Mouse (Mus musculus): ENCODE measurements around the gene Etv3.
"Not testable (repeated sequence)": the region's sequence is repeated elsewhere in the genome, so short reads cannot be mapped to it uniquely, and the experiment has no call there.

Etv3 gene

DNA sequence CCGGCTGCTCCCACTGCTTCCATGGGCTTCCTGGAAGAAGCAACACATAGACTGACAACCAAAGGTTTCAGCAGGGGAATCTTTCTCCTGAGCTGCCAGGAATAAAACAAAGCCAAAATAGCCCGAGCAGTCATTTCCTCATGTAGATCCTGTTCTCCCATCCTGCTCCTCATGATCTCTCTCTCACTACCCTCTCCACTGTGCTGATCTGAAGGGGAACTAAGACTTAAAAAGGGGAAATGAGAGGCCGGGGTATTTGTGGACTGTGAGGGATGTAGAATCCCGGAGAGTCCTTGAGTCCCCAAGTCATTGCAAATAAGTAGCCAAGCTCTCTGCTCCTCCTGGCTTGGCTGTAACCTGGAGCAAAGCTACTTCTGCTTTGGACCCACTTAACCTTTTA, 4.1 kb upstream of the Etv3 start:
- DNase-seq: no peak

DNA sequence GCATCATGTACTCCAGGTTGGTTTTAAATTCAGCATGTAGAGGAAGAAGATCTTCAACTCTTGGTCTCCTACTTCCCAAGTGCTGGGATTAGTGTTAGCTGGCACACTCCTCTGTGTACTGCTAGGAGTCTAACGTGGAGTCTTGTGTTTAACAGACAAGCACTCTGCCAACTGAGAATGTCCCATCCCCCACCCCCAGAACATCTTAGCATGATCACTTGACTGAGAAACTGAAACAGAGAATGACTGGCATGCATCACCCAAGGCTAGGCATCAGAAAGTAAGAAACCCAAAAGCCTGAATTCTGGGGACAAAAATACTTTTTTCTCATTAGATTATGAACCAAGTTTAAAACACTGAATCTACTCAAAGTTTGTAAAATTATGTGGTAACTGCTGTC, 3.4 kb upstream of the Etv3 start:
- no peak for DNase-seq

DNA sequence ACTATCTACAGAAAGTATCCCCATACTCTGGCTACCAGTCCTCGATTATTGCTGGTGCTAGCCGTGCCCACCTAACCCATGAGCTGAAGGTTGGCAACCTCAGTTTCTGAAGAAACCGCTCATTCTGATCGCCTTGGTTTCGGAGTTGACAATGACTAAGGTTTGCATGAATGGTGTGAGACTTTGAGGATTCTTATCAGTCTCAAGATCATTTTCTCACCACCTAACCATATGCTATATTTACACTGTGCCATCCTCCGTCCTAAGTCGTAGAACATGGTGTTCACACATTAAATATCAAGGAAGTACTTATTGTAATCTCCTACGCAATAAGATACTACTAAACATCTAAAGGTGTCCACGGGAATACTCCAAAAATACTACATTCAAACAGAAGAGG, 1.5 kb upstream of the Etv3 start:
- no peak for DNase-seq

DNA sequence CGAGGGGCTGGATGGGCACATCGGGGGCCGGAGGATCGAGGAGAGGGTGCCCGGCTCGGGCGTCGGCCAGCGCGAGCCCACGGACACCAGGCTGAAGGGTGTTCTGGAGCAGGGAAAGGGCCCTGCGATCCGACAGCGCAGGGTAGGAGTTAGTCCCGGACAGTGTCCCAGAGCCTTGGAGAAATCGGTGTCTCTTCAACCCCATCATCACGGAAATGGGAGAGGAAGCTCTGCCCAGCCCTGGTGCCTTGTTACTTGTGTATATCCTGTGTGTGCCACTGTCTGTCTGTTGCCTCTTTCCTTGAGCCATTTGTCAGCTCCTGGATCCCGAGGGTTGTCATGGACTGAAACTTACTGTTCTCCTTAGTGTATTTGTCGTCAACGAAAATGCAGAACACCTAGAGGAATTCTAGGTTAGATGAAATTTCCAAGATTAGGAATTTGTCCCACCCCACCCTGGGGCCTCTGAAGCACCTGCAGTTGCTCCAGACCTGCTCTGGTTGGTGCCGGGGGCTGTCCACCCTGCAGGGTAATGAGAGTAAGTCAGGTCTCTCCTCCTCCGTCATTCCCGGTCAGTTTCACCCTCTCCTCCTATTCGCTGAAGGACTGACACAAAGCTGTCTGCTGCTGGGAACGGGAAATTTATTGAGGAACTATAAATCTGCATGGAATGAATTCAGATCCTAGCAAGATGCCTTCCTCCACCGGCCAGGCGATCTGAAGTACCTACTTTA, 797 bp downstream of the Etv3 start:
- peak in 1 of 2 experiments; percentile 46 for DNase-seq

DNA sequence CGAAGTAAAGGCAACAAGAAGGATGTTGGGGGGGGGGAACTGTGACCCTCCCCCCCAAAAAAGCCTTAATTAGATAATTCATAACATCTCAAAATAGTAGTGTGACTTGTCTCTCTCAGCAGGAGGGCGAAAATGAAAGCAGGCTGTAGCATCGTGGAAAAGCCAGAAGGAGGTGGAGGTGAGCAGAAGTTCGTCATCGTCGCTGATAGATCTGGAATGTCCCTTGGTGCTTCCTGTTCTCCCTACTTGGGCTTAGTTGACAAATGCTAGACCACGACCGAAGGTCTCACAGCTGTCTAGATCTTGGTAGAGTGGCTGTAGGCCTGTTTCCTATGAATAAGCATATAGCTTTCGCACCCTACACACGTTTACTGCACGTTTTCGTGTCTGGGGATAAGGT, 1.9 kb downstream of the Etv3 start:
- no peak for DNase-seq

DNA sequence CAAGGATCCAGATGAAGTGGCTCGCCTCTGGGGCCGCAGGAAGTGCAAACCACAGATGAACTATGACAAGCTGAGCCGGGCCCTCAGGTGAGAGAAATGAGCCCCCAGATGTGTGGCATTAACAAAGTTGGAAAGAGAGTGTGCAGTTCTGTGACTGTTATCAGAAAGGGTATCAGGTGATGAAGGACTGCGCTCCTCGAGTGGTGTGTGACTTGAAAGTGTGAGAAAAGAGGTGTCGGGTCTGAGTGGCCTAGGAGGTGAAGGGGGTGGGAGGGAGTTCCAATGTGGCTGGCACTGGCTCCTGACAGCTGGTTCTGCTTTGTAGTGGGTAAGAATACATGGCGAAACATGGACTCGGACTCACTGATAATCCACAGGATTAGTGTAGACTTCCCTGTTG, 2.8 kb downstream of the Etv3 start:
- DNase-seq: no peak

DNA sequence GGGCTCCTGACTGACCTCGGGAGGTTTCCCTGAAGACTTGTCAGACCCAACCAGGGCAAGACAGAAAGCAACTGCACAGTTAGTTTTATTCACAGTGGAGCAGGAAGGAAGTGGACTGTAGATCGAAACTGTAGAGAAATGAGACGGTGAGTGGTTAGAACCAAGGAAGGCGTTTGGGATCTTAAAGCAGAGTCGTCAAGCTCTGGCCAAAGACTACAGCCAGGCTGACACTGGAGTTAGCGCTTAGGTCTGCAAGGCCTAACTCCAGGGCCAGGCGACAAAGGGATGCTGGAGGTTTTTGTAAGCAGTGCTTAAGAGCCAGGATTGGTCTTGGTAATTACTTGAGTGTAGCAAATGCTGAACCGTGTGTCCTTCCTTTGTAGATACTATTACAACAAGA, 3.6 kb downstream of the Etv3 start:
- no peak for DNase-seq

DNA sequence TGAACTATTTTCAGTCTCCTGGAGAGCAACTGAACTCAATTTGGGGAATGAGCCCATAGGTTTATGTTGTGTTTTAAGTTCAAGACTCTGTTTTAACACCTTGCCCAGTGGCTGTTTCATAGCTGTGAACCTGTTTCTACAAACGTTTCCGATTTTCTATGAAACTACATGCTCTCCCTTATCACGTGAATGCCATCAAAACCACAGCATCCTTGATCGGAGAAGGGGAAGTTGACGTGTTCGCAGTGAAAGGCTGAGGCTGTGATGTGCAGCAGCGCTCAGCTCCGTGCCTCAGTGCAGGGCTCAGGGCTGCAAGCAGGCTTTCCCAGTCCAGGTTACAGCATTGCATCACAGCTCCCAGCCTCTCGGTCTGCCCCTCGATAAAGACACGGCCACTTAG, 4.4 kb downstream of the Etv3 start:
- DNase-seq: no peak

DNA sequence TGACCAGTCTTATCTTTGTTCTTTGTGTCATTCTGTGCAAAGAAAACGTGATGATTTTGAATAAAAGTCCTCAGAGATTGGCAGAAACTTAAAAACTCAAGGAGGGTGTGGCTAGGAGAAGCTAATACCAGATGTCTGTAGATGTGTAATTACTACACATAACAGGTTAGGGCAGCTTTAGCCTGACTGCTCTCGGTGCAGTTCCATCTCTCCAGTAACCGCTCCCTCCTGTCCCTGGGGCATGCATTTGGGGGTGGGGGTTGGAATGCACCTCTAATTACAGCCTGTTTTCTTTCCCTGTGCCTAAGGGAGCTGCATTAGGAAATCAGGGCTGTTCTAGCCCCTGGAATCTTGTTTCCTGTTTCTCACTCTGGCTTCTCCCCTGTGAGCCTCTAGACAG, 5.0 kb downstream of the Etv3 start:
- no peak for DNase-seq

DNA sequence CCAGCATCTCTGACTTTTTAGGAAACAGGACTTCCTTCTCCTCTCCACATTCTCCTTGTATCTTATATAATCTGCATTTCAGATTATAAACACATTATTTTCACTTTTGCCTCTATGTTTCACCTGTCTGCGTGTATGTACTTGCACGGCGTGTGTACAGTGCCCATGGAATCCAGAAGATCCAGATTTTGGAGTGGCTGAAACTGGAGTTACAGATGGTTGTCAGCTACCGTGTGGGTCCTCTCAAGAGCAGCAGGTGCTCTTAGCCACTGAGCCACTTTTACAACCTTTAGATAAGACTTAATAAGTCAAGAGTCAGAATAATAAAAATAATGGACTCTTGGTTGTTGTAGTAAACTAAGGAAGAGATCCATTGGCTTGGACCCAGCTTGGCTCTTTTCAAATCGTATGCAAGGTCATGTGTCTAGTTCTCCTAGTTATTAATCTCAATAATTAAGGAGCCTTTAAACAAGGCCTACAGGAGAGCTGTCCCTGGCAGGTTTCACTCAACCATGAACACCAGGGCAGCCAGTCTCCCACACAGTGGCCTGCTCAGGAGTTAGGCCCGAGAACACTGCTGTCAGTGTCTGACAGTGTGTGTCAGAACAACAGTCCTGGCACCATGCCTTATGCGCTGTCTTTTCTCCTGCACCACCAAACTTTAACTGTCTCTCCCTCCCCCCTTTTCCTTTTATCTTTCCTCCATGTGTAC, 8.6 kb downstream of the Etv3 start:
- no peak for DNase-seq

DNA sequence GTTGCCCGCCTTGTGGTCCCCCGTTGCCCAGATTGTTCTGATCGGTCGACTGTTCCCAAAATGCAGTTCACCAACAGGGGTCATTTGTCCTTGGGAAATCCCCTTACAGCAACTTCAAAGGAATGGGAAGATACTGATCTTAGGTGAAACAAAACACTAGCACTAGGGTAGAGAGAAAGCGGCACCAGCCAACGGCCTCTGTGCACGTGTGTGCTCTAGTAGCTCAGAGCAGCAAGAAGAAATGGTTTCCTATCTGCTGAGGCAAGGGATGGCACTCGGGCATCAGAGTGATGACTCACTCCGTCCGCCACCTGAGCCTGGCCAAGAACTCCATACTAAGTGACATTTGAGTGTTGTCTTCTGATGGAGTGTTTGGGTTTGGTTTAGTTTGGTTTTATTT, 12.8 kb downstream of the Etv3 start:
- no peak for DNase-seq

DNA sequence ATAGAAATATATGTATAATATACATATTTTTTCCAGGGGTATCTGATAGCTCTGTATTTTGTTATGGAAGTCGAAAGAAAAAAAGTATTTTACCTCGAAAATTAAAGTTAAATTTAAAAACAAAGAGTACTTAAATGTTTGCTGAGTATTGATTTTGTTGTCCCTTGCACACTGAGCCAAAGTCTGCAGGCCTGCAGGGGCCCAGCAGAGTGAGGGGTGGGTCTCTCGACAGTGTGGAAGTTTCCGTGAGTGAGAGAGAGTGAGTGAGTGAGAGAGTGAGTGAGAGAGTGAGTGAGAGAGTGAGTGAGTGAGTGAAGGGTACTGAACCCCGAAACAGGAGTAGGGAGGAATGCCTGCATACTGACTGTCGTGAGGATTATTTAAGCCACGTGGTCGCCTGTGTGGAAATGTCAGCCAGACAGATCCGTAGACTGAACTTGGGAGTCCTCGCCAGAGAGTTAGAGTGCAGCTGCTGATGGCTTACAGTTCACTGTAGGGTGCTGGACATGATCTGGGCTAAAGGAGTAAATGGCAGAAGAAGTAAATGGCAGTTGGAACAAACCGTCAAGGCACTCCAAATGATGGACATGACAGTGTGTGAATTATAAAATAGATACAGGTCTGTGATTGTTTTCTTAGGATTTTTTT, 14.9 kb downstream of the Etv3 start:
- DNase-seq: no peak

DNA sequence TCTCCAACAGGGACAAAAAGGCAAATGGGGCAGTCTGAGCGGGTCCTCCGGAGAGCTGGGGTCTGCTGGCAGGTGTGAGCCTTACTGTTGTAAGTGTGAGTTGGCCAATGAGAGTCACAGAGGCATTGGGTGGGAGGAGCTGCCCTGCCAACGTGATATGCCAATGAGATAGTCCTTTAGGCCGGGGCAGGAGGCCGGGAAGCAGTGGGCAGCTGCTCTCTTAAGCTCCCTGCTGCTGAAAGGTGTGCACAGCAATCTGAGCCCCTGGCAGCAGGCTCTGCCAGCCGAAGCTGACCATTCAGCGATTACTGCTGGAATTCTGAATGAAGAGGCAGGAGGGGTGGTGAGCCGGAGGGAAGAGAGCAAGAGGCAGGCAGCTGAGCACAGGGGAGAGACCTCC, 15.5 kb downstream of the Etv3 start:
- DNase-seq: peak; percentile 37 to 46

DNA sequence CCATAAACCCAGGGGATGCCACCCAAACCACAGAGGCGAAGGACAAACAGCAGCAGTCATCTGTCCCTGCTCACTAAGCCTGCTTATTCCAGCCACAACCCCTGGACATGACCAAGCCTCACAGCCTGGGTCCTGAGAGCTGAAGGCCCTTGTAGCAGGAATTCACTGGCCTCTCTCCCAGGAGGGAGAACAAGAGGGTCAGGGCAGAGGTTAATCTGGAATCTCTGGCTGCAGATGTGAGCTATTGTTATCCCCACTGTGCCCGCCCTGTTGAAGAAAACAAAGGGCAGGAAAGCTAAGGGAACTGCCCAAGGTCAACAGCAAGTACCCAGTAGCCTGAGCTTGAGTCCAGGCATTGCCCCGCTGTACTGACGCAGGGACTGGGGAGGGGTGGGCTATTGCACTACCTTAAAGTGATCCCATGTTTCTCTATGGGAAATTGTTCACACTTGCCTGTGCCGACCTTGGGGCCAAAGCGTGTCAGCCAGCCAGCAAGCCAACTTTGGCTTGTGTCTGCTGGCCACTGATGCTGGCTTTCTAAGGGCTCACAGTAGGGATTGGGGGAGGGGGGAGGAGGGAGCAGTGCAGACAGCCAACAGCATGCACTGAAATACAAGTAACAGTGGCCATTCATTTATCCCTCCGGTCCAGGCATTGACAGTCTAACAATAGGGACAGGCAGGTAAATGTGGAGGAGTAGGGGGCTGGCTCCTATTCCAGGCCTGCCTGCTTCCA, 17.4 kb downstream of the Etv3 start:
- DNase-seq: peak; percentile 51 to 55

DNA sequence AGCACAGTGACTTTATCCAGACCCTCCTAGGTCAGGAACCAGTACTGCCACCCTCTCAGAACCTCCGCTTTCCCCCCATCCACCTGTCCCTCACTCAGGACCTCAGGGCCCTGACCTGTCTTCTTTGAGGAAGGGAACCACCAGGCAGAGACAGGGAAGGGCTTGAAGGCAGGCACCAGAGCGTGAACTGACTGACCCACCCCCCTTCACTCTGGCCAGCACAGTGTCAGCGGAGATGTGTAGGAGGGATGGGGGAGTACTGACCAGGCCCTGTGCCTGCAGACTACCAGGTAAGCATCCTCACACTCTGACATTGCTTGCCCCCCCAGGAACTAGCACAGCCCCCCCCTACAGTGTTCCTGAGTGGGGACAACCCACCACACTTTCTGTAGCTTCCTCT, 20.3 kb downstream of the Etv3 start:
- DNase-seq: no peak

DNA sequence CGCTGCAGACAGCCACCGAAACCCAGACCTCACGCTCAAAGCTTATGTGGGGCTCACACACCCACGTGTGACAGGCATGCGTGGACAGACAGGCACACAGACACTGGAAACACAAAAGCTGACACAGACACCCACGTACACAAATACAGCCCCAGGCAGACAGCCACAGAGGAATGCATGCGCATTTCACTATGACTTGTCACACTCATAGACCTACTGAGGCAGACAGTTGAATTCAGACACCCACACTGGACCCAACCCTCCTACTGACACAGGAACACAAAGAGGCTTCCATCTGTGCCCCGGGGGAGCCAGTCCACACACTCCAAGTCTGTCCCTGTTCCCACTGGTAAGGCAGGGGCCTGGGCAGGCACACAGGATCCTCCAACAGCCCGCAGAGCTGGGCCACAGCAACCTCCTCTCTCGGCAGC, 21.1 kb downstream of the Etv3 start:
- DNase-seq: no peak

DNA sequence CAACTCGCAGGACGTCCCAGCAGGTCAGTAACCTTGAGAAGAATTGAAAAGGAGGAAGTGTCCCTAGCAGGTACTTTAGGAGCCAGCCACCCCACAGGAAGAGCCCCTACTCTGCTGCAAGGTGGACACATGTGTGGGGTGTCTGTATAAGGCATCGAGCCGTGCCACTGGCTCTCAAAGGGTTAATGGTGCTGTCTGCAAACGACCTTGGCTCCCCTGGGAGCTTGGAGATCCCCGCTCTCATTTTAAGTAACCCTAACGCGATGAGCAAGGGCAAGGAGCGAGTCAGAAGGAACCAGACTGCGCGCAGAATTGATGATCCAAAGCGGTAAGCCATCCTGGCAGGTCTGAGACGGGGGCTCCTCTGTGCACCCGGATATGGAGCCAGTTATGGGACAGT, 24.7 kb downstream of the Etv3 start:
- DNase-seq: no peak

DNA sequence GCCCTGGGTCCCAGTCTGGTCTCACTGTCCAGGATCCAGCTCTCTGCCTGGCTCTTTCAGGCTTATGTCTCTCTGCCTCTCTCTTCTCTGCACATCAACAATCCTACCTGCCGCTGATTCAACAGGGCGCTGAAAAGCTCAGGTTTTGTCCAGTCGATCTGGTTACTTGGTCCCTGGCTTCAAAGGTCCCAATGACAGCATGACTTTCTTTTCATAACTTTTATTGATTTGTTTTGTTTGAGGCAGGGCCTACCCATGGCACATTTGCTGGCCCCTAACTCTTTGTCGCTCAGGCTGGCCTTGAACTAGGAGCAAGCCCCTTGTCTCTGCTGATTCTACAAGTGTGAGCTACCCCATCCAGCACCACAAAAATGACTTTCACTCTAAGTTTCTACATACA, 27.1 kb downstream of the Etv3 start:
- DNase-seq: no peak

DNA sequence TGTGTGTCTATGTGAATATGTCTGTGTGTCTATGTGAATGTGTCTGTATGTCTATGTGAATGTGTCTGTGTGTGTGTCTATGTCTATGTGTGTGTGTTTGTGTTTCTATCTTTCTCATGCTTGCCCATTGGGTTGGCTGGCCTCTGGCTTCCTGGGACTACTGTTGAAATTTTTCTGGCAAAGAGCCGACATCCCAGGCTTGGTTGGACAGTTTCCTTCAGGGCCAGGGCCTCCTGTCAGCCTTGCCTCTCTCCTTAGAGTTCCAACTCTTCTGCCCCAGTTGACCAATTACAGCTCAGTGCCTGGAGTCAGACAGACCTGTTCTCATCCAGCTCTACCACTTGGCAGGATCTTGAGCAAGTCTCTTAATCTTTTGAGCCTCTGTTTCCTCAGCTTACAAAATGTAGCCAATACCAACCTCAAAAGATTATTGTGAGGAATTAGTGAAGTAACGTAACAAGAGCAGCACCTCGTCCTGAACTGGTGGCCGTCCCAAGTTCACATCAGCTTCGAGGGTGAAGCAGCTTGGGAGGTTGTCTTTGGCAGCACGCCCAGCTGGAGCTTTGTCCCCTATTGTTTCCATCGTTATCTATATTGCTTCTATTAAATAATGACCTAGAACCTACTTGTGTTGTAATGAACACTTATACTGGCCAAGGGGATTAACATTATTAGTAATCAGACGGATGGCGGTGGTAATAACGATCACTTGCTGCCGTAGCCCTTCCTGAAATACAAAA, 28.2 kb downstream of the Etv3 start:
- peak; percentile 77 to 78 for DNase-seq

DNA sequence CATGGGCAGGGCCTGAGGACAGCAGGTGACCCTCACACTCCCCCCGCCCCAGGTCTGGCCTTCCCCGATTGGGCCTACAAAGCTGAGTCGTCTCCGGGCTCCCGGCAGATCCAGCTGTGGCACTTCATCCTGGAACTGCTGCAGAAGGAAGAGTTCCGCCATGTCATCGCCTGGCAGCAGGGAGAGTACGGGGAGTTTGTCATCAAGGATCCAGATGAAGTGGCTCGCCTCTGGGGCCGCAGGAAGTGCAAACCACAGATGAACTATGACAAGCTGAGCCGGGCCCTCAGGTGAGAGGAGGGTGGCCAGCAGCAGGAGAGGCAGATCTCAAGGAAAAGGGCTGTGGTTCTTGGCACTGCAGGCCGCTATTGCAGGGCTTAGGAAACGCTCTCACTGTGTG, 29.7 kb downstream of the Etv3 start:
- not testable (repeated sequence) for DNase-seq

DNA sequence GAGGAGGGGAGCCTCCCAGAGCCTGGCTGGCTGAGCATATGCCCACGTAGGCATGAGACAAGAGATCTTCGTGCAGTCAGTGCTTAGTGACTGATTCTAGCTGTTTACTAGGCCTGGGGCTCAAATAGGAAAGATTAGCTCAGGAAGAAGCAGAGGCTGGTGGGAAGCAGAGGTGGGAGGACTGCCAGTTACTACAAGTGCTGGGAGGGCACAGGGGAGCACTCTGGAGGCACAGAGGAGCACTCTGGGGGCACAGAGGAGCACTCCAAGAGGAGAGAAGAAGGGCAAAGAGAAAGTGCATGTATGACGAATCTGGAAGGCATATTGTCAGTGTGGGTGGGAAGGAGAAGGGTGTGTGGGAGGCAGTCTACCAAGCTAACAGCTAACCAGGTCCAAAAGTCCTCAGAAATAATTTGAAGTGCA, 30.9 kb downstream of the Etv3 start:
- DNase-seq: no peak

DNA sequence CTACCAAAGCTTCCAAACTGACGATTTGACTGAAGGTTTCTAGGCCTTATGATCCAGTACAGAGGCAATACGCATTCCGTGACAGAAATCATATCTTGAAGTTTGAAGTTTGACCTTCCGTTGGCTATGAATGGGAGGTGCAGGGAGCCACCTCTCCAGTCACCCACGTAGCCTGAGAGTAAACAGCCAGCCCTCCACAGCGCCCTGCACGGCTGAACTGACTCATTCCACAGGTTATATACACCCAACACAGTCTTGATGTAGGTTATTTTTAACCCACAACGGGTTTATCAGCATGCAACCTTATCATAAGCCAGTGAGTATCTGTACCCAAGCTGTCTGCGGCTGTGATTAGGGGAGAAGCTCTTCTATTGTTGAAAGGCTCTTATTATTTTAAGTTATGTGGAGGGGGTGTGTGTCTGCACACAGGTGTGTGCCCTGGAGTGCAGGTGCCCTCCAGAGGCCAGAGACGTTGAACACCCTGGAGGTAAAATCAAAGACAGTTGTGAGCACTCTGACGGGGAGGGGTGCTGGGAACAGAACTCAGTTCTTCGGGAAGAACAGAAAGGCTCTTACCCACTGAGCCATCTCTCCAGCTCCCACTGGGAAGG, 31.6 kb downstream of the Etv3 start:
- no peak for DNase-seq
